Mouse (Mus musculus): ENCODE data around the gene Atxn2l.

- TF ChIP-seq CTCF (IDR thresholded peaks at IDR 0.05; ENCODE audit: low read depth) (no peak), EP300 (optimal IDR thresholded peaks at IDR 0.05) (no peak)
Measured at GRCm38 (mm10) chr7:126465246-126466030, 37.8 kb downstream of the Atxn2l start.
